Mouse (Mus musculus) CH12.LX (cell line): ENCODE results near the gene Mast3. TPM values are rescaled to one million over a fixed set of nuclear protein-coding genes. Genes with fewer than 3 reads are reported as not detected.

Source experiments
- DNase-seq: peaks from one replicate; pipeline ENCODE4 v3.0.0-alpha.2; 2013; ENCODE audit errors: extremely low read depth
- H3K27ac ChIP-seq: 2 replicates; pipeline ENCODE4 v1.5.1; 2012; ENCODE audit warnings: low read depth, mild to moderate bottlenecking, control low read depth, moderate library complexity; ENCODE audit not compliant: insufficient read depth
- H3K27me3 ChIP-seq: replicated peaks from 2 replicates; pipeline ENCODE3; 2012; ENCODE audit warnings: inconsistent platforms
- H3K36me3 ChIP-seq, 2 experiments: replicated peaks in 1 of 2; 2 replicates each; pipeline versions ENCODE3 to v1.6.1; 2012; ENCODE audit warnings: inconsistent platforms in 1 of 2, low read length in 1 of 2, mild to moderate bottlenecking in 1 of 2, mixed read lengths in 1 of 2, moderate library complexity in 1 of 2; ENCODE audit not compliant: control insufficient read depth in 1 of 2, insufficient read depth in 1 of 2
- H3K4me1 ChIP-seq, 2 experiments: 2 replicates each; pipeline ENCODE4 v1.6.1; 2012; ENCODE audit warnings: inconsistent platforms in 1 of 2, moderate library complexity in 1 of 2; ENCODE audit not compliant: insufficient read depth in 2 of 2, control insufficient read depth in 1 of 2
- H3K4me2 ChIP-seq: 2 replicates; pipeline ENCODE4 v1.6.1; 2012; ENCODE audit warnings: low read depth, mild to moderate bottlenecking, control low read depth; ENCODE audit not compliant: poor library complexity, insufficient read depth, severe bottlenecking
- H3K4me3 ChIP-seq, 3 experiments: fragments of 150-350 bp in 1 of 3; sonication (generic) in 1 of 3; replicated peaks in 1 of 3; 2 replicates each; pipeline versions ENCODE3 to v1.5.1; 2011 to 2012; ENCODE audit warnings: low read depth in 2 of 3, low read length in 2 of 3, mild to moderate bottlenecking in 2 of 3, moderate library complexity in 2 of 3, control low read depth in 1 of 3, improper control_type of control experiment in 1 of 3, inconsistent platforms in 1 of 3, mixed read lengths in 1 of 3; ENCODE audit not compliant: poor library complexity in 1 of 3
- H3K79me2 ChIP-seq: replicated peaks from 2 replicates; pipeline ENCODE4 v1.6.1; 2012; ENCODE audit warnings: mild to moderate bottlenecking, moderate library complexity; ENCODE audit not compliant: control insufficient read depth, poor library complexity, insufficient read depth, severe bottlenecking; ENCODE audit errors: extremely low read depth
- H3K9ac ChIP-seq: 2 replicates; pipeline ENCODE4 v1.6.1; 2012; ENCODE audit warnings: low read depth, mild to moderate bottlenecking, control low read depth, moderate library complexity; ENCODE audit not compliant: insufficient read depth
- H3K9me3 ChIP-seq: replicated peaks from 2 replicates; pipeline ENCODE3; 2012; ENCODE audit warnings: low read length, inconsistent platforms, mixed read lengths
- BHLHE40 ChIP-seq: IDR thresholded peaks from 2 replicates; pipeline ENCODE4 v1.6.1; 2011; ENCODE audit warnings: mild to moderate bottlenecking, low read depth, low read length, improper control_type of control experiment
- CHD1 ChIP-seq: IDR thresholded peaks from 2 replicates; pipeline ENCODE4 v1.6.1; 2012; ENCODE audit warnings: low read depth, low read length, improper control_type of control experiment, inconsistent platforms
- CHD2 ChIP-seq: IDR thresholded peaks from 2 replicates; pipeline ENCODE4 v1.6.1; 2011; ENCODE audit warnings: low read length, improper control_type of control experiment
- E2F4 ChIP-seq: IDR thresholded peaks from 2 replicates; pipeline ENCODE4 v1.6.1; 2011; ENCODE audit warnings: low read depth, low read length, improper control_type of control experiment; ENCODE audit not compliant: insufficient replicate concordance
- ELF1 ChIP-seq: IDR thresholded peaks from 2 replicates; pipeline ENCODE4 v1.6.1; 2014; ENCODE audit warnings: low read depth, mild to moderate bottlenecking, inconsistent platforms, low read length, improper control_type of control experiment
- EP300 ChIP-seq: IDR thresholded peaks from 2 replicates; pipeline ENCODE4 v1.6.1; 2011; ENCODE audit warnings: low read length, improper control_type of control experiment
- ETS1 ChIP-seq: conservative IDR thresholded peaks from 2 replicates; pipeline ENCODE4 v1.6.1; 2012; ENCODE audit warnings: low read depth, mild to moderate bottlenecking, inconsistent platforms, low read length, improper control_type of control experiment, moderate library complexity
- GABPA ChIP-seq: IDR thresholded peaks from 2 replicates; pipeline ENCODE4 v1.6.1; 2012; ENCODE audit warnings: low read depth, low read length, improper control_type of control experiment, inconsistent platforms; ENCODE audit not compliant: insufficient replicate concordance
- HCFC1 ChIP-seq: IDR thresholded peaks from 2 replicates; pipeline ENCODE4 v1.6.1; 2012; ENCODE audit warnings: low read depth, mild to moderate bottlenecking, inconsistent platforms, low read length, improper control_type of control experiment
- IRF4 ChIP-seq: IDR thresholded peaks from 2 replicates; pipeline ENCODE4 v1.6.1; 2014; ENCODE audit warnings: low read depth, mild to moderate bottlenecking, inconsistent platforms, low read length, improper control_type of control experiment
- JUND ChIP-seq: conservative IDR thresholded peaks from 2 replicates; pipeline ENCODE4 v1.6.1; 2011; ENCODE audit warnings: low read depth, low read length, improper control_type of control experiment
- KAT2A ChIP-seq: IDR thresholded peaks from 2 replicates; pipeline ENCODE4 v1.6.1; 2012; ENCODE audit warnings: low read length, improper control_type of control experiment, inconsistent platforms; ENCODE audit not compliant: insufficient replicate concordance
- MAX ChIP-seq: IDR thresholded peaks from 2 replicates; pipeline ENCODE4 v1.6.1; 2011; ENCODE audit warnings: low read length, improper control_type of control experiment
- MAZ ChIP-seq: IDR thresholded peaks from 2 replicates; pipeline ENCODE4 v1.6.1; 2012; ENCODE audit warnings: low read depth, mild to moderate bottlenecking, inconsistent platforms, low read length, improper control_type of control experiment, moderate library complexity
- POLR2A ChIP-seq: IDR thresholded peaks from 2 replicates; pipeline ENCODE4 v1.6.1; 2011; ENCODE audit warnings: low read depth, mild to moderate bottlenecking, improper control_type of control experiment, low read length
- POLR2AphosphoS2 ChIP-seq: IDR thresholded peaks from 2 replicates; pipeline ENCODE4 v1.6.1; 2011; ENCODE audit warnings: low read depth, low read length, improper control_type of control experiment
- RCOR1 ChIP-seq: conservative IDR thresholded peaks from 2 replicates; pipeline ENCODE4 v1.6.1; 2012; ENCODE audit warnings: low read depth, mild to moderate bottlenecking, inconsistent platforms, low read length, improper control_type of control experiment
- SIN3A ChIP-seq: IDR thresholded peaks from 2 replicates; pipeline ENCODE4 v1.6.1; 2012; ENCODE audit warnings: low read length, improper control_type of control experiment, inconsistent platforms
- SMC3 ChIP-seq: IDR thresholded peaks from 2 replicates; pipeline ENCODE4 v1.6.1; 2011; ENCODE audit warnings: low read depth, low read length, improper control_type of control experiment
- TBP ChIP-seq: conservative IDR thresholded peaks from 2 replicates; pipeline ENCODE4 v1.6.1; 2011; ENCODE audit warnings: low read depth, low read length, improper control_type of control experiment
- TCF12 ChIP-seq: IDR thresholded peaks from 2 replicates; pipeline ENCODE4 v1.6.1; 2014; ENCODE audit warnings: low read depth, mild to moderate bottlenecking, inconsistent platforms, low read length, improper control_type of control experiment
- USF1 ChIP-seq: IDR thresholded peaks from 2 replicates; pipeline ENCODE4 v1.6.1; 2014; ENCODE audit warnings: low read depth, mild to moderate bottlenecking, inconsistent platforms, low read length, improper control_type of control experiment
- ZKSCAN1 ChIP-seq: IDR thresholded peaks from 2 replicates; pipeline ENCODE4 v1.6.1; 2012; ENCODE audit warnings: low read depth, inconsistent platforms, low read length, improper control_type of control experiment, borderline replicate concordance
- ZMIZ1 ChIP-seq: IDR thresholded peaks from 2 replicates; pipeline ENCODE4 v1.6.1; 2012; ENCODE audit warnings: low read depth, mild to moderate bottlenecking, inconsistent platforms, low read length, improper control_type of control experiment
- ZNF384 ChIP-seq: IDR thresholded peaks from 2 replicates; pipeline ENCODE4 v1.6.1; 2012; ENCODE audit warnings: low read depth, low read length, improper control_type of control experiment, inconsistent platforms
- dilution Hi-C: fragments of 300-500 bp; cut with MboI; formaldehyde crosslinking; loops from 2 replicates; pipeline ENCODE4 v1.14.3; 2020; ENCODE audit warnings: low sequenced_read_pairs; ENCODE audit not compliant: extremely low pct_unique_long_range_greater_than_20kb, extremely low pct_ligation_motif_present
- in situ Hi-C: fragments of 300-500 bp; cut with MboI; formaldehyde crosslinking; loops from 3 replicates; pipeline ENCODE4 v1.14.3; 2019; ENCODE audit warnings: low sequenced_read_pairs, low pct_ligation_motif_present, low pct_unique_long_range_greater_than_20kb, mixed read lengths
- polyA plus RNA-seq: library from polyadenylated mRNA; unstranded; fragments of >175 nt; gene quantifications from 2 replicates; pipeline ENCODE4 v1.2.1, GENCODE M21; 2012; ENCODE audit warnings: low read depth; ENCODE audit not compliant: insufficient read length
- total RNA-seq, 2 experiments: library from RNA; depleted of rRNA; stranded (reverse); fragments of 300-350 nt in 1 of 2; fragments of >200 nt in 1 of 2; gene quantifications; 2 replicates each; pipeline ENCODE4 v1.2.3; 2012 to 2014

The Mast3 gene
- total and polyA plus RNA-seq, 3 experiments, result 7.0 to 23.4 (median 11.6) TPM

GRCm38 (mm10) chr8:70808239-70808638, 3.4 kb upstream of the Mast3 start, which contains the start of gene Il12rb1 (continued):
- no peak for TF ChIP-seq SMC3
- TF ChIP-seq ELF1, result peak; percentile 44; the same call in 1 of the 2 replicates
- peak; percentile 91 for TF ChIP-seq MAZ
- peak; percentile 54 for TF ChIP-seq BHLHE40
- peak; percentile 68 for TF ChIP-seq EP300
- peak; percentile 54; the same call in 1 of the 2 replicates for TF ChIP-seq TCF12
- TF ChIP-seq POLR2A, result peak; percentile 57
- TF ChIP-seq CHD2, result no peak; the same call in 1 of the 2 replicates
- TF ChIP-seq KAT2A, result no peak
- TF ChIP-seq IRF4, result peak; percentile 97
- no peak for TF ChIP-seq RCOR1
- TF ChIP-seq JUND, result peak; percentile 56
- TF ChIP-seq TBP, result 0 out of 2 replicates have a peak, but pooled peaks have one; percentile 14
- no peak for TF ChIP-seq USF1
- TF ChIP-seq MAX, result no peak
- TF ChIP-seq E2F4, result no peak

GRCm38 (mm10) chr8:70807304-70807703, 2.5 kb upstream of the Mast3 start:
- dilution Hi-C loops, result no loop called here
- Histone ChIP-seq H3K4me2 (no peak overlapping the region), H3K27ac (peak overlapping the region; percentile 87), H3K27me3 (peaks cover 1% of the 10 kb centered on the region), H3K36me3 (peaks cover 10 to 20% of the 10 kb centered on the region in 2 experiments)
- no peak for DNase-seq
- in situ Hi-C loops, result no loop called here
- TF ChIP-seq CHD1 (no peak), EP300 (no peak), ZNF384 (no peak), ZKSCAN1 (no peak), POLR2AphosphoS2 (no peak), SIN3A (no peak), ETS1 (no peak), RCOR1 (no peak), GABPA (no peak), ZMIZ1 (no peak), HCFC1 (no peak)
- TF ChIP-seq, all 38 proteins: peak for 0
- no peak overlapping the region for H3K9ac ChIP-seq
- H3K4me3 ChIP-seq, result peak overlapping the region in 1 of 3 experiments; percentile 19
- H3K4me1 ChIP-seq, result peaks cover 30 to 75% of the 10 kb centered on the region in 2 experiments
- no peaks in the 10 kb centered on the region for H3K9me3 ChIP-seq
- H3K79me2 ChIP-seq, result peaks cover 7% of the 10 kb centered on the region; the same call in 1 of the 2 replicates
